Mouse (Mus musculus): ENCODE measurements around the gene Vmn1r4. TPM values are rescaled to one million over a fixed set of nuclear protein-coding genes. Genes with fewer than 3 reads are reported as not detected.

The Vmn1r4 gene
- polyA plus RNA-seq (2012), result 0.11 TPM in 1 of 2 replicates, not detected in the other

DNA sequence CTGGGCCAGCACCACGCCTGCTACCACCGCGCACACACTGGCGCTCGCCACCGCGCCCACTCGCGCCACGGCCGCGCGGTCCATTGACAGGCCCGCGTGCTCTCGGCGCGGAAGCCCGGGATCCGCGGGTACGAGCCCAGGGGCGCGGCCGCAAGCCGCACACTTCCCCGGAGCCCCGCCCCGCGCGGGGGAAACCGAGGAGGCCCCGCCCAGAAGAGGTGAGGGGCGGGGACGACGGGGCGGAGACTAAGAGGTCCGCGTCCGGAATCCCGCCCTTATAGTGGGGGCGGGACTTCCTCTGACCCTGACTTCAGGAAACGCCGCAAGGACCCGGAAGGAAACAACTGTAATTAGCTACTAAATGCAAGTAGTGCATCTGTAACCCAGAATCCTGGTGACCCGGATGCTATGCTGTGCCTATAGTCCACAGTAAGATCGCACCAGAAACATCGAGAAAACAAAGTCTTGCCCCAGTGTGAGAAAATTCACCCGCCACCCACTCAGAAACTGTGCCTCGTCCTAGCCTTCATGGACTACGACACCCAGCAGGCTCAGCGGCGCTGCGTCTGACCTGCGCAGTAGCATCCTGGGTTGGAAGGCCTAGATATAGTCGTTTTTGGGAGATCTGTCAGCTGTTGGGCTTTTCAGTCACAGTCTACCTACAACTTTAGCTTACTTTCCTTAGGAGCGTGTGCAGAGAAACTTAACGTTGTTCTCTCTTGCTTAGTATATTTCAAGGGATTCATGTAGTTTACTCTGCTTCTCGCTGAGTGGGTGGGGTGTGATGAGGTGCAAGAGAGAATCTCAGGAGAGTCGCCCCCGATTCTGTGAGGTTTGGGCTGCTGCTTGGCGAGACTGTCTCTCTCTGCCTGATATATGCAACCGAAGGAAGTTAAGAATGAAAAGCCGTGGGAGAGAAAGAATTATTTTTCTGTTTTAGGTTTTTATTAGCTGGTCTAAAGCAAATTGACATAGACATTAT is at the start of gene Vmn1r4, which contains the start of gene Nt5c3:
TSS of gene Vmn1r4 (plus strand) at position 290 of the 982 bp plus-strand sequence.
TSS of gene Nt5c3 (minus strand) at position 207 of the 982 bp plus-strand sequence.

DNA sequence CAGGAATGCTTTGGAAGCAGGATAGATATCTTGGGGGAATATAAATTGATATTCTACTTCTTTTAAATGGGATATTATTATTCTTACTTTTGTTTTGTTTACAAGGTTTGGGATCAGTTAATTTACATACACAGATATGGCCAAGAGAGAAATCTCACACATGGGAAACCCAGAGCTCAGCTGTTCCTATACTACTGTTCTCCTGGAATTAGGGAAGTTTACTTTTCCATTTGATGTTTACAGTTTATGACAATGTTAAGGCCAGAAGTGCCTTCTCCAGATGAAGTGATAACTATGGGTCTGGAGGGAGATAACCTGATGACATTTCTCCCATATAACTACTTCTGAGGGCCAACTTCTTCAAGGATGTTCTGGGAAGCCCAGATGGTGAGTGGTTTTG is 46.2 kb downstream of the Vmn1r4 start, which contains the start of gene Vmn1r5:
TSS of gene Vmn1r5 (plus strand) at position 301 of the 400 bp plus-strand sequence.

DNA sequence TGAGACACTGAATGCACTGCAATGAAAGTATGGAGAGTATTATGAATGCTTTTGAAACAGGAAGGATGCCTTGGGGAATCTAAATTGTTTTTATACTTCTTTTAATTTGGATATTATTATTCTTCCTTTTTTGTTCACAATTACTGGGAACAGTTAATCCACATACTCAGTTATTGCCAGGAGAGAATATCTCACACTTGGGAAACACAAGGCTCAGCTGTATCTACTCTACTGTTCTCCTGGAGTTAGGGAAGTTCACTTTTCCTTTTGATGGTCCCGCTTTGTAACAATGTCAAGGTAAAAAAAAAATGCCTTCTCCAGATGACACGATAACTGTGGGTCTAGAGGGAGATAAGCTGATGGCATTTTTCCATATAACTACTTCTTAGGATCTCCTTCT is 73.1 kb downstream of the Vmn1r4 start, which contains the start of gene Vmn1r6:
TSS of gene Vmn1r6 (plus strand) at position 301 of the 400 bp plus-strand sequence.

Other genes starting within 250 kb of the Vmn1r4 start
- gene Lsm5, start 219.3 kb upstream of the Vmn1r4 start, polyA plus RNA-seq (2012), result 1.3 TPM in 2 replicates
- 11.2 and 13.8 TPM in 2 replicates for gene Avl9, start 209.1 kb upstream of the Vmn1r4 start, polyA plus RNA-seq (2012)
- gene Kbtbd2, start 126.2 kb upstream of the Vmn1r4 start, polyA plus RNA-seq (2012), result 5.6 and 7.5 TPM in 2 replicates
- 2.7 and 3.0 TPM in 2 replicates for gene Fkbp9, start 92.0 kb upstream of the Vmn1r4 start, polyA plus RNA-seq (2012)
- 44.9 and 63.9 TPM in 2 replicates for gene Nt5c3, start 83 bp upstream of the Vmn1r4 start, polyA plus RNA-seq (2012)
- not detected in 2 replicates for gene Vmn1r5, start 46.3 kb downstream of the Vmn1r4 start, polyA plus RNA-seq (2012)
- gene Vmn1r6, start 73.2 kb downstream of the Vmn1r4 start, polyA plus RNA-seq (2012), result not detected in 2 replicates
- gene Vmn1r7, start 101.3 kb downstream of the Vmn1r4 start, polyA plus RNA-seq (2012), result not detected in 2 replicates
- not detected in 2 replicates for gene Vmn1r8, start 108.3 kb downstream of the Vmn1r4 start, polyA plus RNA-seq (2012)
- gene Vmn1r9, start 142.8 kb downstream of the Vmn1r4 start, polyA plus RNA-seq (2012), result not detected in 2 replicates
- gene Vmn1r10, start 185.4 kb downstream of the Vmn1r4 start, polyA plus RNA-seq (2012), result not detected in 2 replicates
- gene Vmn1r11, start 209.4 kb downstream of the Vmn1r4 start, polyA plus RNA-seq (2012), result not detected in 2 replicates
- not detected in 2 replicates for gene Vmn1r12, start 232.9 kb downstream of the Vmn1r4 start, polyA plus RNA-seq (2012)